Mouse (Mus musculus): ENCODE measurements around the gene Rps6ka1.

GRCm38 (mm10) chr4:133874865-133875517, 12.6 kb downstream of the Rps6ka1 start:
- TF ChIP-seq CTCF (IDR thresholded peaks at IDR 0.05; ENCODE audit: borderline replicate concordance, insufficient read depth, low read depth, low read length) = no peak
- TF ChIP-seq POLR2A (IDR thresholded peaks at IDR 0.05; ENCODE audit: borderline replicate concordance, insufficient read depth, low read length) = no peak

Measured in cerebellum, adult 2 months (tissue).